Mouse (Mus musculus) lung, adult 2 months (tissue): Measurements from ENCODE around the gene Nt5dc3.

Experiments
- CTCF ChIP-seq: fragments of 200-500 bp; IDR thresholded peaks from 2 replicates; pipeline ENCODE4 v1.5.1; 2011; ENCODE audit warnings: mild to moderate bottlenecking, low read length, control low read depth; ENCODE audit not compliant: insufficient read depth
- POLR2A ChIP-seq: fragments of 200-500 bp; IDR thresholded peaks from 2 replicates; pipeline ENCODE4 v1.6.1; 2011; ENCODE audit warnings: low read depth, mild to moderate bottlenecking, control low read depth, low read length, borderline replicate concordance; ENCODE audit errors: extremely low read depth

GRCm38 (mm10) chr10:86762384-86762730 is 16.4 kb upstream of the Nt5dc3 start:
- TF ChIP-seq POLR2A: no peak
- no peak for TF ChIP-seq CTCF
